Mouse (Mus musculus) ES-Bruce4 (cell line): ENCODE results near the gene Tgfbi.

ENCODE experiments used
- CTCF ChIP-seq: IDR thresholded peaks from one replicate; pipeline ENCODE4 v1.8.1; 2011; ENCODE audit warnings: low read depth, low read length
- POLR2A ChIP-seq: IDR thresholded peaks from one replicate; pipeline ENCODE4 v1.8.1; 2011; ENCODE audit warnings: low read length; ENCODE audit not compliant: insufficient read depth

DNA sequence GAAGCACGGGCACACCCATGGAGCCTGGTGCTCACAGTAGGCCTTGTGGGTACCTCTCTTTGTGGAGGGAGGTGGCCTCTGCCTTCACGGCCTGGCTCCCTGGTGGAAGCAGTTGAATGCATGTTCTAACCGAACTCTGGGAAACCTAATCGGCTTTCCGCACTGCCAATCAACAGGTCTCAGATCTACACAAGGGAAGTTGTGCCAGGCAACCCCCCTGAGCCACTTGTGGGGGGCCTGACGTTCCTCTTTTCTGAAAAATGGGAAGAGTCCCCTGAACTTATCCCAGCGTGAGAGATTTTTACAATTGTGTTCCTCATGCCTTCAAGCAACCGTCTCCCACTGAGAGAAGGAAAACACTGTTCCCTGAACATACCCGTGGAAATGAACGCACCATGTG is 5.9 kb downstream of the Tgfbi start:
- TF ChIP-seq POLR2A (no peak), CTCF (no peak)
